ENCODE assay signal across 27 mouse cellular contexts in genomic region chr9:43074611-43075010, GRCm38 (mm10). TPM values are rescaled to one million over a fixed set of nuclear protein-coding genes. Genes with fewer than 3 reads are reported as not detected.
DNase-seq lines count a peak whose midpoint lies in the region; ATAC-seq and TF ChIP-seq lines count a peak whose summit lies in the region.
"Had no signal": no experiment of that assay in that cellular context is flagged by ENCODE, and none has a peak within 500 bp of the region (broad histone marks: within the 10 kb centered on the region; RNA-seq: fewer than 3 reads in every experiment).

No protein-coding gene starts in this region.

- H3K4me2 ChIP-seq in stomach, embryonic 16.5 days (ENCODE audit: low read depth, low read length) = no peak overlapping the region
- no peak overlapping the region for H3K4me2 ChIP-seq in lung, postnatal 0 days (replicated peaks; ENCODE audit: low read depth, low read length)
- H3K4me2 ChIP-seq: embryonic facial prominence, embryonic 13.5 days; embryonic facial prominence, embryonic 15.5 days; forebrain, embryonic 12.5 days had no signal

- no peak overlapping the region for H3K4me3 ChIP-seq in G1E (ENCODE audit: low read depth, low read length)
- no peak overlapping the region for H3K4me3 ChIP-seq in stomach, embryonic 16.5 days (replicated peaks; ENCODE audit: low read length)
- no peak overlapping the region for H3K4me3 ChIP-seq in lung, postnatal 0 days (ENCODE audit: low read depth, low read length)
- H3K4me3 ChIP-seq: embryonic facial prominence, embryonic 13.5 days; embryonic facial prominence, embryonic 15.5 days; erythroblast, embryonic 14.5 days; forebrain, embryonic 10.5 days; forebrain, embryonic 12.5 days had no signal

- no peak for TF ChIP-seq CTCF in G1E (IDR thresholded peaks at IDR 0.05; ENCODE audit: low read depth, low read length)
- no peak for TF ChIP-seq CTCF in lung, postnatal 0 days (IDR thresholded peaks at IDR 0.05)

- peak; percentile 54 for ATAC-seq in G1E (ENCODE audit: extremely low read depth, insufficient number of reproducible peaks, low FRiP score, poor library complexity, severe bottlenecking)
- ATAC-seq in megakaryocyte progenitor cell, adult 5-6 weeks (replicated peaks; ENCODE audit: poor library complexity) = peak; percentile 83
- peak; percentile 13; the same call in 1 of the 2 replicates for ATAC-seq in stomach, embryonic 16.5 days (ENCODE audit: insufficient read depth, low FRiP score)
- no peak for ATAC-seq in lung, postnatal 0 days
- ATAC-seq: CD4-positive, CD25-positive, alpha-beta regulatory T cell, adult 4 months; forebrain, embryonic 14.5 days; forebrain, embryonic 16.5 days had no signal

- H3K4me1 ChIP-seq in G1E (ENCODE audit: insufficient read depth, low read depth, low read length) = peaks cover 22% of the 10 kb centered on the region
- peaks cover 19% of the 10 kb centered on the region for H3K4me1 ChIP-seq in stomach, embryonic 16.5 days (ENCODE audit: control insufficient read depth, insufficient read depth, low read length)
- H3K4me1 ChIP-seq in lung, postnatal 0 days (ENCODE audit: insufficient read depth, low read depth, low read length) = peaks cover 7% of the 10 kb centered on the region; the same call in 1 of the 2 replicates

- WGBS in stomach, embryonic 16.5 days = 89% methylated on average over 1 of the region's 1 CpGs
- 100% methylated on average over 1 of the region's 1 CpGs for WGBS in lung, postnatal 0 days

- H3K9ac ChIP-seq in stomach, embryonic 16.5 days (ENCODE audit: low read length) = no peak overlapping the region
- no peak overlapping the region for H3K9ac ChIP-seq in lung, postnatal 0 days (replicated peaks; ENCODE audit: low read depth)
- H3K9ac ChIP-seq: embryonic facial prominence, embryonic 13.5 days; embryonic facial prominence, embryonic 15.5 days; forebrain, embryonic 12.5 days had no signal

- H3K9me3 ChIP-seq in G1E (replicated peaks) = no peaks in the 10 kb centered on the region
- H3K9me3 ChIP-seq in stomach, embryonic 16.5 days (replicated peaks; ENCODE audit: control insufficient read depth, low read length) = no peaks in the 10 kb centered on the region
- H3K9me3 ChIP-seq in lung, postnatal 0 days (ENCODE audit: low read length) = no peaks in the 10 kb centered on the region
- H3K9me3 ChIP-seq: embryonic facial prominence, embryonic 13.5 days; embryonic facial prominence, embryonic 15.5 days; forebrain, embryonic 10.5 days; forebrain, embryonic 12.5 days had no signal

- DNase-seq in 416B (ENCODE audit: low read depth) (peak; percentile 18), G1E (ENCODE audit: low spot score) (no peak)
- no peak for DNase-seq in kidney, adult 9 months
- DNase-seq in heart, adult 11 months = no peak
- no peak for DNase-seq in lung, postnatal 0 days (ENCODE audit: low spot score)
- DNase-seq in cerebellum, adult 9-10 months = no peak
- DNase-seq: adrenal gland, adult 2 months; adrenal gland, postnatal 10 days; adrenal gland, postnatal 36 days; B cell, adult 2 months; cerebellum, adult 11-12 months; cerebellum, adult 2 months; cerebellum, adult 9-11 months; cerebellum, postnatal 14 days; cerebellum, postnatal 36 days; embryo, embryonic 11 days had no signal

- H3K36me3 ChIP-seq in G1E (replicated peaks) = peaks cover 48% of the 10 kb centered on the region
- H3K36me3 ChIP-seq in stomach, embryonic 16.5 days (ENCODE audit: control insufficient read depth, insufficient read depth, low read length) = no peaks in the 10 kb centered on the region
- no peaks in the 10 kb centered on the region for H3K36me3 ChIP-seq in lung, postnatal 0 days (ENCODE audit: insufficient read depth, low read length)
- H3K36me3 ChIP-seq: embryonic facial prominence, embryonic 13.5 days; embryonic facial prominence, embryonic 15.5 days; forebrain, embryonic 10.5 days; forebrain, embryonic 12.5 days had no signal

- no peaks in the 10 kb centered on the region for H3K27me3 ChIP-seq in G1E (ENCODE audit: insufficient read depth, low read length)
- no peaks in the 10 kb centered on the region for H3K27me3 ChIP-seq in stomach, embryonic 16.5 days (ENCODE audit: control insufficient read depth, insufficient read depth, low read length)
- H3K27me3 ChIP-seq in lung, postnatal 0 days (replicated peaks; ENCODE audit: insufficient read depth, low read length) = no peaks in the 10 kb centered on the region
- H3K27me3 ChIP-seq: CH12.LX; embryonic facial prominence, embryonic 13.5 days; embryonic facial prominence, embryonic 15.5 days; forebrain, embryonic 12.5 days had no signal

- TF ChIP-seq EP300 in lung, postnatal 0 days (IDR thresholded peaks at IDR 0.05) = no peak

- H3K27ac ChIP-seq in stomach, embryonic 16.5 days (ENCODE audit: low read length) = peak overlapping the region; percentile 10; the same call in 1 of the 2 replicates
- H3K27ac ChIP-seq in lung, postnatal 0 days (ENCODE audit: low read length) = no peak overlapping the region
- H3K27ac ChIP-seq: embryonic facial prominence, embryonic 13.5 days; embryonic facial prominence, embryonic 15.5 days; forebrain, embryonic 10.5 days; forebrain, embryonic 12.5 days had no signal

RNA-seq across cellular contexts. Expression of gene Arhgef12, which starts 32.4 kb away (rescaled TPM):
- 58.7 and 76.3 TPM in 2 replicates for total RNA-seq in G1E (2014; fragmentation: Nextera tagmentation)
- 47.8 and 53.3 TPM in 2 replicates for total RNA-seq in G1E (2017)
- polyA plus RNA-seq in G1E (2012) = 4.2 and 5.9 TPM in 2 replicates
- total RNA-seq in megakaryocyte progenitor cell, adult 5-6 weeks (2015) = 2.4 and 3.1 TPM in 2 replicates
- total RNA-seq in megakaryocyte progenitor cell, adult 5-6 weeks (2017) = 1.7 and 2.3 TPM in 2 replicates
- polyA plus RNA-seq in stomach, embryonic 16.5 days (2015; fragmentation: Nextera tagmentation; extraction: Ambion mirVana) = 10.6 and 11.2 TPM in 2 replicates
- 13.9 and 17.2 TPM in 2 replicates for polyA plus RNA-seq in lung, postnatal 0 days (2015; fragmentation: Nextera tagmentation; extraction: Ambion mirVana)

RNA-seq across cellular contexts. Expression of gene Tmem136, which starts 41.8 kb away (rescaled TPM):
- total RNA-seq in G1E (2014; fragmentation: Nextera tagmentation) (11.4 and 12.5 TPM in 2 replicates), G1E (2017) (1.1 and 2.0 TPM in 2 replicates)
- 0.39 and 0.48 TPM in 2 replicates for polyA plus RNA-seq in G1E (2012)
- not detected in 2 replicates for total RNA-seq in megakaryocyte progenitor cell, adult 5-6 weeks (2015)
- total RNA-seq in megakaryocyte progenitor cell, adult 5-6 weeks (2017) = not detected in 2 replicates
- 4.0 and 4.5 TPM in 2 replicates for polyA plus RNA-seq in stomach, embryonic 16.5 days (2015; fragmentation: Nextera tagmentation; extraction: Ambion mirVana)
- polyA plus RNA-seq in lung, postnatal 0 days (2015; fragmentation: Nextera tagmentation; extraction: Ambion mirVana) = 2.8 and 3.5 TPM in 2 replicates
- polyA plus RNA-seq: erythroblast, embryonic 14.5 days had no signal
